ENCODE assay signal across 10 mouse cellular contexts in the genomic region with DNA sequence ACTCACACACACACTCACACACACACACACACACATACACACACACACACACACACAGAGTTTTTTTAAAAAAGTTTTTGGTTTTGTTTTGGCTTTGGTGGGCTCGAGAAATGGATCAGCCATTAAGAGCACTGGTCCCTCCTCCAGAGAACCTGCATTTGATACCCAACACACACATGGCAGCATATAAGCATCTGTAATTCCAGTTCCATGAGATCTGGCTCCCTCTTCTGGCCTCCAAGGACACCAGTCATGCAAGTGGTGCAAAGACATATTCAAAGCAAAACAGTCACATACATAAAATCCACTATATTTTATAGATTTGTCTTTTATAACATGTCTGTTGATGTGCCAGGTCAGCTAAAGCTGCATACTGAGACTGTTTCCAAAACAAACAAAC. TPM values are rescaled to one million over a fixed set of nuclear protein-coding genes. Genes with fewer than 3 reads are reported as not detected.
DNase-seq lines count a peak whose midpoint lies in the region; ATAC-seq lines count a peak whose summit lies in the region.
"Had no signal": no experiment of that assay in that cellular context is flagged by ENCODE, and none has a peak within 500 bp of the region (broad histone marks: within the 10 kb centered on the region; RNA-seq: fewer than 3 reads in every experiment).

No protein-coding gene starts in this region.

- no peak for ATAC-seq in midbrain, embryonic 14.5 days (ENCODE audit: low FRiP score, low TSS enrichment)
- ATAC-seq in midbrain, embryonic 11.5 days (ENCODE audit: low FRiP score), result no peak
- no peak for ATAC-seq in embryonic facial prominence, embryonic 14.5 days (ENCODE audit: low read depth)

- H3K9ac ChIP-seq in midbrain, embryonic 14.5 days (replicated peaks; ENCODE audit: low read length), result no peak overlapping the region
- no peak overlapping the region for H3K9ac ChIP-seq in midbrain, embryonic 11.5 days (ENCODE audit: low read length)
- H3K9ac ChIP-seq in embryonic facial prominence, embryonic 14.5 days (ENCODE audit: low read depth, low read length), result no peak overlapping the region
- H3K9ac ChIP-seq: heart, embryonic 15.5 days had no signal

- no peak overlapping the region for H3K27ac ChIP-seq in midbrain, embryonic 14.5 days (replicated peaks; ENCODE audit: low read depth, low read length)
- H3K27ac ChIP-seq in midbrain, embryonic 11.5 days (ENCODE audit: low read depth, low read length), result no peak overlapping the region
- no peak overlapping the region for H3K27ac ChIP-seq in embryonic facial prominence, embryonic 14.5 days (replicated peaks; ENCODE audit: low read depth, low read length)
- H3K27ac ChIP-seq: heart, embryonic 15.5 days; macrophage had no signal

- H3K9me3 ChIP-seq in midbrain, embryonic 14.5 days (ENCODE audit: control insufficient read depth, low read length), result no peaks in the 10 kb centered on the region
- no peaks in the 10 kb centered on the region for H3K9me3 ChIP-seq in midbrain, embryonic 11.5 days (ENCODE audit: control insufficient read depth, low read length)
- H3K9me3 ChIP-seq in embryonic facial prominence, embryonic 14.5 days (ENCODE audit: control insufficient read depth, low read length), result no peaks in the 10 kb centered on the region
- H3K9me3 ChIP-seq: heart, embryonic 15.5 days had no signal

- 61% methylated on average over 1 of the region's 1 CpGs for WGBS in midbrain, embryonic 14.5 days
- 52% methylated on average over 1 of the region's 1 CpGs for WGBS in midbrain, embryonic 11.5 days
- WGBS in embryonic facial prominence, embryonic 14.5 days, result 19% methylated on average over 1 of the region's 1 CpGs

- H3K4me2 ChIP-seq in midbrain, embryonic 14.5 days (ENCODE audit: low read length), result no peak overlapping the region
- no peak overlapping the region for H3K4me2 ChIP-seq in midbrain, embryonic 11.5 days
- no peak overlapping the region for H3K4me2 ChIP-seq in embryonic facial prominence, embryonic 14.5 days (ENCODE audit: low read depth, low read length)
- H3K4me2 ChIP-seq: heart, embryonic 15.5 days had no signal

- H3K4me3 ChIP-seq in midbrain, embryonic 14.5 days (replicated peaks; ENCODE audit: low read depth, low read length), result no peak overlapping the region
- no peak overlapping the region for H3K4me3 ChIP-seq in midbrain, embryonic 11.5 days (ENCODE audit: low read depth, low read length)
- no peak overlapping the region for H3K4me3 ChIP-seq in embryonic facial prominence, embryonic 14.5 days (ENCODE audit: low read depth, low read length)
- H3K4me3 ChIP-seq: heart, embryonic 15.5 days had no signal

- peak; percentile 79 for DNase-seq in embryo, embryonic 10 days (ENCODE audit: low spot score)
- no peak for DNase-seq in embryo, embryonic 9.5 days (ENCODE audit: extremely low spot score)
- peak; percentile 76 for DNase-seq in midbrain, embryonic 14.5 days
- DNase-seq in midbrain, embryonic 11.5 days (ENCODE audit: low spot score, missing footprints), result no peak
- DNase-seq in embryonic facial prominence, embryonic 14.5 days (ENCODE audit: low spot score), result peak; percentile 83
- DNase-seq in skeletal muscle tissue, adult 2 months (ENCODE audit: low read depth, low spot score), result peak; percentile 18
- DNase-seq in ovary, postnatal 10 days (ENCODE audit: low spot score), result no peak
- DNase-seq in layer of hippocampus, adult 9-10 months (ENCODE audit: low spot score), result no peak

- H3K4me1 ChIP-seq in midbrain, embryonic 14.5 days (ENCODE audit: control insufficient read depth, insufficient read depth, low read length), result no peaks in the 10 kb centered on the region
- H3K4me1 ChIP-seq in midbrain, embryonic 11.5 days (ENCODE audit: control insufficient read depth, insufficient read depth, low read length), result no peaks in the 10 kb centered on the region
- no peaks in the 10 kb centered on the region for H3K4me1 ChIP-seq in embryonic facial prominence, embryonic 14.5 days (ENCODE audit: control insufficient read depth, insufficient read depth, low read length)

- no peaks in the 10 kb centered on the region for H3K27me3 ChIP-seq in midbrain, embryonic 14.5 days (ENCODE audit: control insufficient read depth, insufficient read depth, low read length)
- no peaks in the 10 kb centered on the region for H3K27me3 ChIP-seq in midbrain, embryonic 11.5 days (ENCODE audit: control insufficient read depth, insufficient read depth, low read length)
- no peaks in the 10 kb centered on the region for H3K27me3 ChIP-seq in embryonic facial prominence, embryonic 14.5 days (replicated peaks; ENCODE audit: control insufficient read depth, insufficient read depth, low read length)
- H3K27me3 ChIP-seq: heart, embryonic 15.5 days had no signal

- peaks cover 42% of the 10 kb centered on the region for H3K36me3 ChIP-seq in midbrain, embryonic 14.5 days (ENCODE audit: control insufficient read depth, insufficient read depth, low read length)
- 0 out of 2 replicates have a peak, but pooled peaks cover 5% of the 10 kb centered on the region for H3K36me3 ChIP-seq in midbrain, embryonic 11.5 days (ENCODE audit: control insufficient read depth, insufficient read depth, low read length)
- peaks cover 58% of the 10 kb centered on the region for H3K36me3 ChIP-seq in embryonic facial prominence, embryonic 14.5 days (ENCODE audit: control insufficient read depth, insufficient read depth, low read length)

RNA-seq across cellular contexts. Expression of a gene that starts 58.8 kb away (rescaled TPM):
- 28.0 and 29.9 TPM in 2 replicates for polyA plus RNA-seq in midbrain, embryonic 14.5 days (2014; fragmentation: Nextera tagmentation; extraction: Ambion mirVana)
- polyA plus RNA-seq in midbrain, embryonic 11.5 days (2014; fragmentation: Nextera tagmentation; extraction: Ambion mirVana), result 12.9 and 13.5 TPM in 2 replicates
- 12.3 and 15.1 TPM in 2 replicates for polyA plus RNA-seq in embryonic facial prominence, embryonic 14.5 days (2014; fragmentation: Nextera tagmentation; extraction: Ambion mirVana)

Comparison
In these comparisons a context has a peak if more than half of its experiments do, and no peak if none do; other contexts are left out.
1. DNase-seq: peak in embryo, embryonic 10 days (single experiment), midbrain, embryonic 14.5 days (single experiment), embryonic facial prominence, embryonic 14.5 days (single experiment) and skeletal muscle tissue, adult 2 months (single experiment); none in embryo, embryonic 9.5 days (single experiment), midbrain, embryonic 11.5 days (single experiment), ovary, postnatal 10 days (single experiment) and layer of hippocampus, adult 9-10 months (single experiment).